Mouse (Mus musculus): ENCODE measurements around the gene Pik3c2a.

Gene Pik3c2a

DNA sequence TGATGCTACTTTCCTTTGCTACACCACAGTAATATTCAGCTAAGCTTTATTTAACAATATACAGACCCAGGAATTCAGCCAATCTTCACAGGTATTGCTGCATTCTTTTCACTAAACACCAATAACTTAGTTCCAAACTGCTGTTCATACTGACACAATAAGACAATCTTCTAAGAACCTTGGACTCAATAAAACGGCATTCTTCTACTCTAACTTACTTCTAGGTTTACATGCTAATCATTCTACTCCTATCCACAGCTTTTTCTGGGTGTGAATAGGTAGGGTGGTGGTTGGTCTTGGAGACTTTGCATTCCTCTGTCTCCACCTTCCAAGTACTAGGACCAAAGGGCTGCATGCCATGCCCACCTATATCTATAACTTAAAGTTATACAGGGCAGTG is 69.0 kb downstream of the Pik3c2a start:
- 95% methylated on average over 1 of the region's 1 CpGs for WGBS

DNA sequence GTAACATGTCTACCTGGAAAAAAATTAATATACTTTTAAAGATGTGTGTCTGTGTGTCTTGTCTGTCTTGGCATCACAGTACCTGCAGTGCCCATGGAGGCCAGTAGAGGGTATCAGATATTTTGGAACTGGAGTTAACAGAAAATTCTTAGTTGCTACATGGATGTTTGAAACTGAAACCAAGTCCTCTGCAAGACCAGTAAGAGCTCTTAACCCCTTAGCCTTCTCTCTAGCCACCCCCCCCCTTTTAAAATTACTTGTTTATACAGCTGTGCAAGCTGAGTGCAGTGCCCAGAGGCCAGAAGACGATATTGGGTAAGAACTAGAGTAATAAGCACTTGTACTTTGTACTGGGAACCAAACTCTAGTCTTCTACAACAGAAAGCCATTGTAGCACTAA is 107.0 kb downstream of the Pik3c2a start:
- 60% methylated on average over 1 of the region's 1 CpGs for WGBS

DNA sequence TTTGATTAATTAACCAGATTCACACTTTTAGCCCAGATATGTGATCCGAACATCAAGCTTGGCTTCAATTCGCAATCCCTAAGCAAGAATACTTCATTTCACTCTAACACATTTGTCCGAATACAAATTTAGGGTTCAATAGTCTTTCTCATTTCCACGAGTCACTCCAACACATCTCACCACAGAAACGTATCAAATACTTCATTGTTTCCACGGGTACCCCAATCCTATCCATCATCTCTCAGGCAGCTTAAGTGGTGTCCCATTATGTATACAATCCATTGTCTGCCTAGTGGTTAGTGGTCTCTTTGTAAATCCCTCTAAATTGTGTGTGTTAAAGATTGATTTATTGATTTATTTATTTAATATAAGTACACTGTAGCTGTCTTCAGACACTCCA is 108.1 kb downstream of the Pik3c2a start:
- WGBS: 71% methylated on average over 6 of the region's 6 CpGs

DNA sequence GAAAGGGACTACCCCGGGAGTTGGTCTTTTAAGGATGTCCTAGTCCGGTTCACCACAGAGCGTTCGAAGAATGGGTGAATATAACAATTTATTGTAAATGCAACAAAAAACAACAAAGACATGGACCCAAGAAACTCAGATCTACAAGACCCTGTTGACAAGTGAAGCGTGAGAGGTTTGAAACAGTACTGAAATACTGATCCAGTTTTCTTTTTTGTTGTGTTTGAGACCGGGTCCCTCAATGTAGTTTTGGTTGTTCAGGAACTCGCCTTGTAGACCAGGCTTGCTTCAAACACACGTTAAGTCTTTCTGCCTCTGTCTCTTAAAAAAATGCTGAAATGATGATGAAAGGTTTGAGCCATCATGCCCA is 108.6 kb downstream of the Pik3c2a start:
- WGBS: 10% methylated on average over 8 of the region's 8 CpGs

DNA sequence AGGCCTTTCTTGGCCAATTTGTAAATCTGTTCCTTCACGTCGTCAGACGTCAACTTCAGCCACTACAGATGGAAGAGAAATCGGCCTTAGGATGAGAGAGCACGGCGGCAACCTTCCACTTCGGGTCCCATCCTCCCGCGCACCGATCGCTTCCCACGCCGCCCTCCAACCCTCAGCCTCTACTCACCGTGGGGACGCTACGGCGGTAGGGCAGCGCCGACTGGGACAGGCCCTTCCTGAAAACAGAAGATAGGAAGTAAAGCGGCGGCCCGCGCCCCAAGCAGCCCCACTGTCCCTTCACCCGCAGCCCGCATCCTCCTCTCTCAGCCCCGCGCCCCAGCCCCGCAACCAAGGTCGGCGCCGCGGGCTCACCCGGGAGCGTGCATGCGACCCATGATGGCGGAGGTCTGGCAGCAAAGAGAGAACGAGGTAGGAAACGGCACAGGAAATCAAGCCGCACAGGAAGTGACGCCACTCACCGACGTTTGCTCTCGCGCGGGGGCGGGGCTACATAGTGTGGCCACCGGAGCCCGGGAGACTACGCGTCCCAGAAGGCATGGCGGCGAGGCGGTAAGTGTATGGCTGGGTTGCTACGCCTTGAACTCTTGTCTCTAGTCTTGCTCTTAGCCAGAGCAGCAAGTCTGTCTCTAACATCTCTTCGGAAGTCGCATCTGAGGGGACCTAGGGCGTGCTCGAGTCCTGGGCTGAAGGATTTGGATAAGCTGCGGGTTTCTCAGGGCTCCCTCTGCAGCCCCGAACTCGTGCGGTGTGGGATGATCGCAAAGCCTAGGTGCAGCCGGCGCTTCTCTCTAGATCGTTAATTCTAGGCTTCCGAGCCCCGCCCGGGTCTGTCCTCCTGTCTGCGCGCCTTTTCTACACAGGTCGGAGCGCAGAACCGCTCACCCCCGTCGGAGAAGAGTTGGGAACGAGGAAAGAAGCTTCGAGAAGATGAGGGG is 109.3 kb downstream of the Pik3c2a start, which contains the start of gene Rps13:
TSS of gene Rps13 (minus strand) at position 483 of the 956 bp plus-strand sequence.
- under 1% methylated on average over 78 of the region's 78 CpGs for WGBS

DNA sequence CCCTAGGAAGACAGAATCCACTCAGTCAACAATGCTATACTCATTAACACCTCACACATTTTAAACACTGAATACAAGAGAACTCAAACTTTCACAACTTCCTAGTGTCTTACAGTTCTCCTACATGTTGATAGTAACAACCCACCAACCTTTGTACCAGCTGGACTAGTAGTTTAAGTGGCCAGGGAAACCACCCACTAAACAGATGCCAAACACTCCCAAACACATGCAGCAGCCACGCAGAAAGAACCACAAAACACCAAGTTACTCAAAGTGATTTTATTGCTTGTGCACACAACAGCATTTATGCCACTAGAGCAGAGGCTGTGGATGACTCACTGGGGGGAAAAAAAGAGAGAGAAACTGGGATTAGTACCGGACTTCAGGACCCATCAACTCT is 112.0 kb downstream of the Pik3c2a start:
- WGBS: 42% methylated on average over 2 of the region's 2 CpGs

DNA sequence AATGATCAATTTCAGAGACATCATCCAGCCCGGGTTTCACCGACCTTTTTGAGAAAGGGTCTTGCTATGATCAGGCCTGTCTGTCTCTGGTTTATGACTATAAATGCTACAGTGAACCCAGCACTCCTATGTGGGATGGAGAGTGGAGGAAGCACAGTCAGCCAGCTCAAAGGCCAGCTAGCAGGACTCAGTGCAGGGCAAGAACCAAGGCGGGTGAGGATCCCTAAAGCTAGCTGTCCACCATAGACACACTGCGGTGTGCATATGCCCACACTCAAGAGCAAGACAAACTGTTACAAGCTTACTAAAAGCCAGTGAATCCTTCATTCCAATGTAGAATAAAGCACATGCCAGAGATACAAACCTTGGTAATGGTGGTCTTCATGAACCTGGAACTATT is 113.4 kb downstream of the Pik3c2a start:
- 93% methylated on average over 4 of the region's 4 CpGs for WGBS

DNA sequence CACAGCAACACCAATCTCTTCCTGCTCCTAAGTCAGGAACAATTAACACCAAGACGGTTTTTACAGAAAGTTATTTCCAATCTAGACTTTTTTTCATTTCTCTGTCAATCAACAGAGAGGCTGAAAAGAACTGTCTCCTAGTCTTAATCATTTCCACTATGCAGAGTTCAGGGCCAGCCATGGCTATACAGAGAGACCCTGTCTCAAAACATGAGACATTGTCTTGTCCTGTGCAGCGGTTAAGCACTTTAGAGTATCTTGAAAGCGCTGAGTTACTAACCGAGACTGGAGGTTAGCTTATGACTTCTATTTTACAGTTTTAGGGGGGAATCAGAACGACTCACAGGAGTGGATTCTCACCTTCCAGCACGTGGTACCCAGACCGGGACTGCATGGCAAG is 114.5 kb downstream of the Pik3c2a start:
- WGBS: 79% methylated on average over 7 of the region's 7 CpGs

DNA sequence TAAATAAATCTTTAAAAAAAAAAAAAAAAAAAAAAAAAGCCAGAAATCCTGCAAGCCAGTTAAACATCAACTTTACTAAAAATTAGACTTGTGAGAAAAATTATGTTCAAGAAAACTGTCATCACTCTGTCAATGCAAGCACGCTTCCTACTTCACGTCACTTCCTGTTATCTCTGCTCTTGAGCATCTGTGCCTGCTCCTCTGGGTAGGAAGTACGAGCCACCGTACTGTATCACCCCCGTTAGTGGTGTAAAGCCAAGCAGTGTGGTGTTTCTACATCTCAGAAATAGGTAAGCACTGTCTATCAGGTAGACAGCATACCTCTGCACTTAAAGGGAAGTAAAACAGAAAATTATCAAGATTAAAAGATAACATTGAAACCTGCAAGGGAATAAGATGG is 115.3 kb downstream of the Pik3c2a start:
- WGBS: 73% methylated on average over 5 of the region's 5 CpGs

DNA sequence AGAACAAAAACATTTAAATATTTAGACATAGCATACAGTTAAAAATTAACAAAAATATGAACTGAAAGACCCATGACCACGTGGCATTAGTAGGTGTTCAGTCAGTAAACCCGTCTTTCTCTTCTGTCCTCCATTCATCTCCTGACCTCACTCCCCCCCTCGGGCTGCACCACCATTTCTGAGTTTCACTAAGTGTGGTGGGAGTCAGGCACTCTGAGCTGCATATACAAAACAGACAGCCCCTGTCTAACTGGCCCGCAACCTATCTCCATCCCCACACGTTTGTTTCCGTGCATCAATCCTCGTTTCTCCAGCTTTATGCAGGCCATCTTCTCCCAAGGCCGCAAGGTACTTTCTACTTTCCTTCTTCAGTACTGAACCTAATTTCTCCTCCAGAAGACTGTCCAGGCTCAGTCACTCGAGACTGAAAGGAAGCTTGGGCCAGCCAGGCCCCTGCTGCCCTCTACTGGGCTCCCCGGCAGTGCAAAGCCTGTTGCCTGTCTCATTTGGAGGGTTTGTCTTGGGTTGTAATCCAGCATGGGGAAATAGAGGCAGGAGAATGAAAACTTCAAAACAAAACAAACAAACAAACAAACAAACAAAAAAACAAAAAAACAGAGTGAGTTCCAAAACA is 119.8 kb downstream of the Pik3c2a start:
- WGBS: 39% methylated on average over 10 of the region's 10 CpGs

DNA sequence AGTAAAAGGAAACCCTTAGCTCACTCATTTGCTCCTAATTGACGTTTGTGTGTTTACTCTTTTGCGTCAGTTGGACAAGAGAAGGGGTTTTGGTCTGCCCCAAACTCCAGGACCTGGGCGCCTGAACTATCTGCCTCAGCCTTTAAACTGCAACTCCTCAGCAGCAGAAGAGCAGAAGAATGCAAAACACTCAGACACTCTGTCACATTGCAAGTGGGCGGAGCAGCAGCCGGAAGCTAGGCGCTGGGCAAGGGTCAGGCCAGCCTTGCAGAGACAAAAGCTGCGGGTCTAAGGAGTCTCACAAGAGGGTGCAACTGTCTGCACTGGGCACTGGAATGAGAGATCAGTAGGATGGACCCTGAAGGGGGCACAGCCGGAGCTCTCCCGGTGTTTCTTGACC is 133.8 kb downstream of the Pik3c2a start:
- 60% methylated on average over 9 of the region's 9 CpGs for WGBS

DNA sequence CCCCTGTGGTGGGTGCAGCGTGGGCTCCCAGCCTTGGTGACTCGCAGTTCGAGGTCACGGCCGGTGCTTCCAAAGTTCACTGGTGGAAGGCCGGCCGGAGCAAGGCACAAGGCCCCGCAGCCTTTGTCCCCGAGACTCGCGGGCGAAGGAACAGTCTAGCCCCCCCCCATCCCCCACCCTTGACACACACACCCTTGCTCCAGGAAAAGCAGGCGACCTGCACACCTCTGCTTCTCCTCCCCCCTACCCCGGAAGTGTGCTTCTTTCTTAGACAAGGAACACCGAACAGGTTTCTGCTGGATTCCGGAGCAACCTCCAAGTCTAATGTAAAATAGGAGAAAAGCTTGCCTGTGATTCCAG is 134.6 kb downstream of the Pik3c2a start:
- WGBS: 10% methylated on average over 16 of the region's 16 CpGs

DNA sequence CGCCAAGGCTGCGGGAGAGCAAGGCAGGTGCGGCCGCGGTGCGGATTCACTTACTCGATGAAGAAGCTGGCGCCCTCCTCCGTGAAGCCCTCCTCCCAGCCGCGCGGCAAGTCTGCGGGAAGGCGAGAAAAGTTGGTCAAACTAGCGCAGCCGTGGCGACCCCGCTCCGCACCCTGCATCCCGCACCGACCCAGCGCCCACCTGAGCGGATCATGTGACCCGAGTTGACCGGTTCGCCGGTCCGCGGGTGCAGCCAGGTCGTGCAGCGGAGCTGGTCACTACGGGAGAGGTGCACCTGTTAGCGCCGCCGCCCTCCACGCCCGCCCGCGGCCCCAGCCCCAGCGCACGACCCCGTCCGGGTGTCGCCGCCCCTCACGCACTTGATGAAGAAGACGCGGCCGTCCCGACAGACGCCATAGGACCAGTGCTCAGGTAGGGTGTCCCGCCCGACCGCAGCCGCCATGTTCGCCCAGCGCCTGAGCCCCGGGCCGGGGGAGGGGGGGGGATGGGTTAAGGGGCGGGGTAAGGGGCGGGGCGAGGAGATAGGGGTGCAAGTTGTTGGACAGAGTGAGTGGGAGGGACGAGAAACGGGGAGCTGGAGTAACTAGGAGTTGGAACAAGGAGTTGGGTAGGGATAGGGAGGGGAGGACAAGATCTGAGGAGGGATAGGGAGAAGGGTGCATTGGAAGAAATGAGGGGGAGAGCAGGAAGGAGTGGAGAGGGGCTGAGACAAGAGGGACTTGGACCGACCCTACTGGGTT is 135.2 kb downstream of the Pik3c2a start, which contains the start of gene Plekha7:
TSS of gene Plekha7 (minus strand) at position 506 of the 761 bp plus-strand sequence.
- 1% methylated on average over 64 of the region's 65 CpGs for WGBS

DNA sequence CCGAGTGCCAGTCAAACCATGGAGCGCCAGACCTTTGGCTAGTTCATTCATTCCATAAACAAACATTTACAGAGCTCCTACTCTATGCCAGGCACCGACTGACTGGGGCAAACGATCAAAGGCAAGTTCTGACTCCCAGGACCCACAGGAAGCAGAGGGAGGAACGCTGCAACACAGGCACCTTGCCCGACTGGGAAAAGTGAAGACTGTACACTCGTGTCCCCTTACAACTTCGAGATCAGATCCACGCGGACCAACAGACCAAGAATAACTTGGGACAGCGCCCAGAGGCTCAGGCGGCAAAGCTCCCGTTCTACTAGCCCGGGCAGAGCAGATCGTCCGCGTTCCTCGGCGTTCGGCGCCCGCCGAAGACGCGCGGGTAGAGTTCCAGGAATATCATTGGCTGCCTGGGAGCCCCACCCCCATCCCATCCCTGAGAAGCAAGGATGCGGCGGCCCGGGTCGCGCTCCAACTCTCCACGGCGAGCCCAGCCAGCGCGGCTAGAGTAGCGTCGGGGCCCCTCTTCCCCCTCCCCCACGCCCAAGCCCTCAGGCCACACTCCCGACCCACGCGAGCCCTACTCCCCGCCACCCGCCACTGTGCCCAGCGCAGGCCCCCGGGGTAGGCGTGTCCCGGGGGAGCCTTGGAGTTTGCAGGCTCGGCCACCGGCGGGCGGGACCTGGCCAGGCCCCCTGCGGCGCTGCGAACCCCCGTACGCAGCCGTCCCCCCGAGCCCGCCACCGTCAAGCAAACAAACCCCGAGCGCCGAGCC is 136.0 kb downstream of the Pik3c2a start:
- WGBS: under 1% methylated on average over 63 of the region's 63 CpGs

DNA sequence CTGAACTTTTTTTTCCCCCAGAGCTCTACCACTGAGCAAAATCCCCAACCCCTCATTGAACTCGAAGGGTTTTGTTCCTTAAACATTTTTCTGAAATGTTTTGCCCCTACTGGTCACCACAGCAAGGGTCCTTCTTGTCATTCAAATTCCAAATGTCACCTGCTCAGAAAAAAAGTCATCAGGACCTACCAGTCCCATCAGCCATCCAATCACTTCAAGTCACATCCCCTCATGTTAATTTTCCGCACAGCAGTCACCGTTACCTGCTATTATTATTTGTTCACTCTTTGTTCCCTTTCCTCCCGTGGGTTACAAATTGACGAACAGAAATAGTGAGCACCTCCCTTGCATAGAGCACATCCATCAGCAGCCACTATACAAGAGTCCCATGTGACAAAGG is 136.6 kb downstream of the Pik3c2a start:
- 12% methylated on average over 5 of the region's 5 CpGs for WGBS

DNA sequence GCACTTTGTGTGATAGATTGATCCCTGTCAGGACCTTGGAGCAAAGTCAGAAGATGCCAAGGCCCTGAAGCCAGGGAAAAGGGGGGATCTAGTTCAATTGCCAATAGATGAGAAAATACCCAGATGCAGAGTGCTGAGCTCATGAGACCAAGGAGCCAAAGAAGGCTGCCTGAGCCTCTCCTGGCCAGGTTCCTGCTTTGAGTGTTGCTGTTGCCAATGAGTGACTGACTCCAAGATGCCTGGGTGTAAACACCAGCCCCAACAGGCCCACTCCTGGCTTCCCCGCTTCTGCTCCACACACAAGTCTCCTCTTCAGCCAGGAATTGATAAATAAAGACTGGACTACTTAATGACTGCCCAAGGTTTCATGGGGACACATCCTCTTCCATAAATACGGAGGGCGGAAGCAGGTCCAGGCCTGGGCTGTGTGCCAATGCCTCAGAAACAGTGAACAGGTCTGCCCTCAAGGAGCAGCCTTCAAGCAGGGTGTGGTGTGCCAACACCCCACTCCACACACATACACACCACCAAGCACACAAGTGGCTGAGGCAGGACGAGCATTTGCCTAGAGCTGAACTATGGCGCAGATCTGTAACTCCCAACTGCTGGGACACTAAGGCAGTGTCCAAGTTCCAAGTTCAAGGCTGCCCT is 141.5 kb downstream of the Pik3c2a start:
- WGBS: 86% methylated on average over 5 of the region's 5 CpGs

DNA sequence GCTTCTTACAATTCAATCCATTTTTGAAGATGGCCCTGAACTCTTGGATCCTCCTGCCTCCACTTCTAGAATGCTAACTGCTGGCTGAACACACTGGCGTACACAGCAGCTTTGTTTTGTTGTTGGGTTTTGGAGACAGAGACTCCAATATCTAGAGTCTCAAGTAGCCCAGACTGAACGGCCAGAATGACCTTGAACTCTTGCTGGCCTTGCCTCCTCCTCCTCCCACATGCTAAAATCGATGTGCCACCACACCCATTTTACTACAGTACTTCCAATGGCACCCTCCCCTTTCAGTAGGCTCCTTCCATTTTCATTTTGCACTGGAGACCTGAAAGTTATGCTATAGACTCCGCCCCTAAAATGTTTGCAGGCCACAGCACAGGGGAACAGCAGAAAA is 142.1 kb downstream of the Pik3c2a start:
- 92% methylated on average over 4 of the region's 4 CpGs for WGBS

DNA sequence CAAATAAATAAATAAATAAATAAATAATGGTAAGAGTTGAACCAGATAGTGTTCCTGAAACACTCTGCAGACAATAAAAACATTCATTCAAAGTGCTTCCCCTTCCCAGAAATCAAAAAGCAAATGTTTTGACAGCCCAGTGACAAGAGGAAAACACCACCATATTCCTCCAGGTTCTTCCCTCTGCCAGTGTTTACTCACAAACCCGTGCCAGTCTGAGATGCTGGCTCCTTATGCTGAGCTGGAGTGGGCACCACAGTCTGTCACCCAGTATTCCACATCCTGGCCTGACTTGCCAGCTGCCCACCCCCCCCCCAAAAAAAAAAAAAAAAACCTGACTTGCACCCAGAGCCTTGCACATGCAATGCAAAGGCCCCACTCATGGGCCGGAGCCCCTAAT is 144.4 kb downstream of the Pik3c2a start:
- 65% methylated on average over 2 of the region's 2 CpGs for WGBS

DNA sequence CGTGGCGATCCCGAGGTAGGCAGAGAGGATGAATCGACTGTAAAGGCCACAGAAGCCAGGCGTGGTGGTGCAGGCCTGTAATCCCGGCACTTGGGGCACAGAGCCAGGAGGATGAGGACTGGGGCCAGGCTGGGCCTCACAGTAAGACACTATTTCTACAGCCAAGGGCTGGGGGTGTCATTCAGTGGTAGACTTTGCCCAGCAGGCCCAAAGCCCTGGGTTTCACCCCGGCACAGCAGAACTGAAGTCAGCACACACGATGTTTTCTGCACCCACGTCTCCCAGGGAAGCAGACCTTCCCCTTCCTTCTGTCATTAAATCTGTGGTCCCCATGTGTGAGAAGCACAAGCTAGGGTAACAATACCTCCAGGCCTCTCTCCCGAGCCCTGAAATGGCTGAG is 144.9 kb downstream of the Pik3c2a start:
- 64% methylated on average over 10 of the region's 10 CpGs for WGBS

DNA sequence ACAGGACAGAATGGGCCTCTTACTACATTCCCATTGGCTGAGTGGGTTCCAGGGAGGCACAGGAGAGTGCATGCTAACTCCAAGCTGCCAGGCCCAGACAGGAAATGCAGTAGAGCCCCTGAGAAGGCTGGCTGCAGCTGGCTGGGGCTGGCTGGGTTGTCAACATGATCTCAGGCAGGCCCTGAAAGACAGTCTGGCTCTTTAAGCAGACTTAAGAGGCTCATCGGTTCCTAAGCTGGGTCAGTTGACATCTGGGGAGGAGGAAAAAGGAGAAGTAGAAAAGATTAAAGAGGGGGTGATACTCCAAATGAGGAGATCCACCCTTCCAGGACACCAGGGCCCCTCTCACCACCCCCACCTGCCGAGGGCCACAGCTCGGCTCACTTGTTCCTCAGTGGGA is 148.3 kb downstream of the Pik3c2a start:
- 85% methylated on average over 3 of the region's 3 CpGs for WGBS

DNA sequence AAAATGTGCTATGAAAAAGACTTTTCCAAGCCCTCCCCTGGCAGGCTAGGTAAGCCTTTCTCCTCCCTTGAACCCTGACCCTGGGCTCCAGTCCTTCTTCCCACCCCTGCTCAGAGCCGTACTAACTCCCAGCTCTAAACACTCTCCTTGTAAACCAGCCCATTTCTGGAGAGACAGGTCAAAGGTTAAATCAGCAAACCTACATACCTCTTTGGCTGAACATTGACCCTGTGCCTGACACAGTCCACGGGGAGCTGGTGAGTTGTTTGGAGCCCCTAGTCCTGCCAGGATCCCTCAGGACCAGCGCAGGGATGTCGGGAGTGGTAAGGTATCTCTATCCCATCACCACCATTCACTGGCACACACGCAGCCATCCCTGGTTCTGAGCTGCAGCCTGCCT is 150.9 kb downstream of the Pik3c2a start:
- 81% methylated on average over 5 of the region's 5 CpGs for WGBS

All from cerebral cortex, adult 2 months (tissue).